Mouse (Mus musculus) brain, embryonic 14.5 days (tissue): ENCODE results near the gene Ddx54.

Experiments used
- CTCF ChIP-seq: fragments of 200-500 bp; IDR thresholded peaks from 2 replicates; pipeline ENCODE4 v1.5.1; 2012; ENCODE audit warnings: inconsistent platforms, mild to moderate bottlenecking, moderate library complexity, borderline replicate concordance; ENCODE audit not compliant: insufficient read depth, insufficient read length; ENCODE audit errors: extremely low read depth
- POLR2A ChIP-seq: fragments of 200-500 bp; IDR thresholded peaks from 2 replicates; pipeline ENCODE4 v1.6.1; 2012; ENCODE audit warnings: mild to moderate bottlenecking, inconsistent platforms, borderline replicate concordance; ENCODE audit not compliant: poor library complexity, insufficient read depth, insufficient read length, severe bottlenecking; ENCODE audit errors: extremely low read depth

DNA sequence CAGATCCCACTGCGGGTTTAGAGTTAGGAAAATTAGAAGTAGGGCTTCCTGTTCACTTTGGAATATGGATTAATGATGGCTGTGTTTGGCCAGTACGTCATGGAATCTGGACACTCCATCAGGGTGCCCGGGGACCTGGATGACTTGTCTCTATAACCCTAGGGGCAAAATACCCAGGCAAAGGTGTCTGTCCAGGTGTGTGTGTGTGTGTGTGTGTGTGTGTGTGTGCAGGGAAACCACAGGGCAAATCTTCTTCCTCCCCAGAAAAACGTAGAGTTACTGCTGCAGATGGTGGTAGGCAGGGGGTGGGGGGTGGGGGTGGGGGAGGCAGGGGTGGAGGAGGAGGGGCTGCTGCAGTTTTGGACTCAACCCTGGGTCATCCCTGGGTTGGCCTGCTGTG lies 34.8 kb downstream of the Ddx54 start:
- TF ChIP-seq CTCF = no peak
- TF ChIP-seq POLR2A = no peak
